Mouse (Mus musculus): Measurements from ENCODE around the gene Dnajc15.
"Not testable (repeated sequence)": the region's sequence is repeated elsewhere in the genome, so short reads cannot be mapped to it uniquely, and the experiment has no call there.

Gene Dnajc15

DNA sequence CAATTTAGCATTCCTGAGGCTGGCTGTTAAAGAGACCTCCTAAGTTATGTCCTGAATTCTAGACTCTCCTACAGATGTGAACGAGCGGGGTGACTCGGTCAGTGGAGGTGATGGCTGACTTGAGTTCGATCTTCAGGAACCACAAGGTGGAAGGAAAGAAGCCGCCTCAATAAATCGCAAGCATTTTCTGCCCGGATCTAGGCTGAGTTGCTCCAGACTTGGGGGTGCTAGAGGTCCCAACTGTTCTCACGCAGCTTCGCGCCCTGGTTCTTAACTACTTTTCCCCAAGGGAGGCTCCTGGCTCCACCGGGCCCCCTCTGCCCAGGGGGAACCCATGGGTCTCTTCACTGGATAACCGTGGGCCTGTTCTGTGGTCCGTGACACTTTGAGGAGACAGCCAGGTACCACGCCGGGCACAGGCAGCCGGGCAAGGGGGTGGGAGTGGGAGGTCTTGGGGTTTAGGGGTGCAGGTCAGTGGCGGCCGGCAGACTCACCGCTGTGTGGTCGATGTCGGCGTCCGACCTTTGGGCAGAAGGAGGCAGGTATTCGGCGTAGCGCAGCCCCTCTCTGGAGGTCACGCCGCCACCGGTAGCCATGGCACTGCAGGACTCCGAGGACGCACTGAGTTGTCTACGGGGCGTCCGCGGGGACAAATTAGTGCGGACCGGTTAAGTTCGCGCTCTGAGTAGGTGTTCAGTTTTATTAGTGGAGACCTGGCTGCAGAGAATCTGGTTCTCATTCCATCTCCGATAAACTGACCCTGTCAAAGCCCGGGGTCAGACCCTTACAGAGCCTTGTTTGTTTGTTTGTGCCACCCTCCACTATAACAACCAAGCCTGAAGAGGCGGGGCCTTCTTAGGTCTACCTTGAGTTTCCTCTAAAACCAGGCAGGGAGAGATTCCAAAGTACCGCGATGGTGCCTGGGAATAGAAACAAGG is at the start of gene Dnajc15:
Gene Dnajc15, minus strand, starts transcription at position 822 of the 938 bp plus-strand sequence.
- H3K36me3 ChIP-seq (ENCODE audit: control insufficient read depth, insufficient read depth, low read length, poor library complexity, severe bottlenecking): no peaks in the 10 kb centered on the region
- peak; percentile 91 for DNase-seq (ENCODE audit: low read depth, low spot score)
- no peaks in the 10 kb centered on the region for H3K27me3 ChIP-seq (ENCODE audit: control insufficient read depth, insufficient read depth, low read length, poor library complexity, severe bottlenecking)

DNA sequence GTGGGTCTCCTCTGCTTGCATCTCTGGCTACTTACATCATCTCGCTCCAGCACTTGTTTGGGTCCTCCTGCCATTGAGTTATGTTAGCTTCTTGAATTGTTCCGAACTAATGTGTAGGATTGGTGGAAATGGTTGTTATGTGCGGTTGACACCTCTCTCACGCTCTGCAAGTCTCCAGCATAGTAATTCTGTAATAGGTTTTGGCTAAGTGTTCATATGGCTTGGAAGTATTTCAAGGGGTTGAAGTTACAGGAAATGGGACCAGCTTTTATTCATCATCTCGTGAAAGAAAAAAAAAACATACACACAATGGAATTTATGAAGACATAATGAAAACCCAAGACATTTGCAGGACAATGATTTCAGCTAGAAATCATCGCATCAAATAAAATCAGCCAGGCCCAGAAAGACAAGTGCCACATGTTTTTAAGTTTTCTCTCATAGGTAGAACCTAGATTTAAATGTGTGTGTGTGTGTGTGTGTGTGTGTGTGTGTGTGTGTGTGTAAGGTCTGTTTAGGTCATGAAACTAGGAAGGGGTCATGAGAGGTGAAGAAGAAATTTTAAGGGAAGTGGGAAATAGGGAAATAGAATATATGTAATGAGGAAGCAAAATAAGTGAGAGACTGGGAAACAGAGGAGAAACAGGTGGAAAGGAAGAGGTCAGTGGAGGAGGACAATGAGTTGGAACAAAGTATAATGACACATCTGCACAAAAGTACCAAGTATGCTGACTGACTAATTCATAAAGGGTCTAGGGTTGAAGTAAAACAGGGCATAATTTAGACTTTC is 48.3 kb upstream of the Dnajc15 start:
- Histone ChIP-seq H3K27me3 (ENCODE audit: control insufficient read depth, insufficient read depth, low read length, poor library complexity, severe bottlenecking) (no peaks in the 10 kb centered on the region), H3K36me3 (ENCODE audit: control insufficient read depth, insufficient read depth, low read length, poor library complexity, severe bottlenecking) (0 out of 2 replicates have a peak, but pooled peaks cover 2% of the 10 kb centered on the region)
- no peak for DNase-seq (ENCODE audit: low read depth, low spot score)

DNA sequence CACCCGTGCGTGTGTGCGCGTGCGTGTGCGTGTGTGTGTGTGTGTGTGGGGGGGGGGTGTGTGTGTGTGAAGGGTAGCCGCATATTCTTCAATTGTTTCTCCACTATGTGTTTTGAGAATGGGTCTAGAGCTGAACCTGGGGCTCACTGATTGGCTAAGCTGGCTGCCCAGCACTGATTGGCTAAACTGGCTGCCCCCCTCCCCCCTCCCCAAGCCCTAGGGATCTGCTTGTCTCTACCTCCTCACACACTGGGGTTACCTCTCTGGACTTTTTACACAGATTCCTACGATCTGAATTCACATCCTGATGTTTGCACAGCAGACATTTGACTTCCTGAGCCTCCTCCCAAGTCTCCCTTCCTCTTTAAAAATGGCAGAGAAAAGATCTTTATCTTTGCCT is 46.7 kb upstream of the Dnajc15 start:
- H3K27me3 ChIP-seq (ENCODE audit: control insufficient read depth, insufficient read depth, low read length, poor library complexity, severe bottlenecking): no peaks in the 10 kb centered on the region
- H3K36me3 ChIP-seq (ENCODE audit: control insufficient read depth, insufficient read depth, low read length, poor library complexity, severe bottlenecking): 0 out of 2 replicates have a peak, but pooled peaks cover 2% of the 10 kb centered on the region
- no peak for DNase-seq (ENCODE audit: low read depth, low spot score)

DNA sequence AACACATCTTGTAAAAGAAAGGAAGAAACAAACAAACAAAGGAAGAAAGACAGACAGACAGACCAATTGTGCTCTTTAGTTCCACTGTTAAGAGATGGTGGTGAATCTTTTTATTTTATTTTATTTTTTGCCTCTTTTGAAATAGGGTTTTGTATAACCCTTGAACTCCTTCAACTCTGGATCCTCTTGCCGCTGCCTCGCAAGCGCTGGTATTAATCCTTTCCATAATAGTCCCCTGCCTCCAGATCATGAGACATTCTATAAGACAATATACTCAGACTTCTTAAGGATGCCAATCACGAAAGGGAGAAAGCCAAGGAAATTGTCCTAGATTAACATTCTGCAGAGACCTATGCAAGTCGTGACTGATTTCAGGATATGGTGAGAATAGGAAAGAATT is 40.9 kb upstream of the Dnajc15 start:
- Histone ChIP-seq H3K36me3 (ENCODE audit: control insufficient read depth, insufficient read depth, low read length, poor library complexity, severe bottlenecking) (no peaks in the 10 kb centered on the region), H3K27me3 (ENCODE audit: control insufficient read depth, insufficient read depth, low read length, poor library complexity, severe bottlenecking) (no peaks in the 10 kb centered on the region)
- DNase-seq (ENCODE audit: low read depth, low spot score): no peak

DNA sequence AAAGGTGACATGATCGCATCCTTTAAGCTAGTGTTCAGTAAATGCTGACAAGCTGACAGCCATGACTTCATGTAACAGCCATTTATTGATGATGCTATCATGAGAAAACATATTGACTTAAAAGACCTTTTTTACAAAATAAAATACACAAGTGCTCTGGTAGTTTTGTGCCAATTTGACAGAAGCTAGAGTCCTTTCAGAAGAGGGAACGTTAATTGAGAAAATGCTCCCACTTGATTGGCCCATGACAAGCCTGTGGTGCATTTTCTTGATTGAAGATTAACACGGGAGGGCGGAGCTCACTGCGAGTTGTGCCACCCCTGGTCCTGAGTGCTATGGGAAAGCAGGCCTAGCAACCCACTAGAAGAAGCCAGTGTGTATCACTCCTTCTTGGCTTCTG is 31.7 kb upstream of the Dnajc15 start:
- DNase-seq (ENCODE audit: low read depth, low spot score): no peak
- Histone ChIP-seq H3K27me3 (ENCODE audit: control insufficient read depth, insufficient read depth, low read length, poor library complexity, severe bottlenecking) (no peaks in the 10 kb centered on the region), H3K36me3 (ENCODE audit: control insufficient read depth, insufficient read depth, low read length, poor library complexity, severe bottlenecking) (no peaks in the 10 kb centered on the region)

DNA sequence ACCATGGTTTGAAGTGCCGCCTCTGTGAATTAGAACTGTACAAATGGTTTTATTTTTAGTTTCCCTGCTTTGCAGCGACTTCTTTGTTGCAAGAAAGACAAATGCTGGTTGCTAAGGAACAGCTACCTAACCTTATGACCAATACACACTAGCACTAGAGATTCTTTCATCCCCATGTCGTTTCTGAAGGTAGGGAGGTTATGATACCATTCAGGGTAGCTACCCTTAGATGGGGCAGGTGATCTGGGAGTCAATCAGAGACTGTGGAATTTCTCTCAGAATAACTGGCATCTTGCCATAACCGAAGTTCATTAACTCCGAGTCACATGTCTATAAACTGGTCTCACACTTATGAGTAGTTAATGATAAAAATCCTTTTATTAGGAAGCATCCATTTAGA is 30.5 kb upstream of the Dnajc15 start:
- Histone ChIP-seq H3K36me3 (ENCODE audit: control insufficient read depth, insufficient read depth, low read length, poor library complexity, severe bottlenecking) (no peaks in the 10 kb centered on the region), H3K27me3 (ENCODE audit: control insufficient read depth, insufficient read depth, low read length, poor library complexity, severe bottlenecking) (no peaks in the 10 kb centered on the region)
- DNase-seq (ENCODE audit: low read depth, low spot score): peak; percentile 25

DNA sequence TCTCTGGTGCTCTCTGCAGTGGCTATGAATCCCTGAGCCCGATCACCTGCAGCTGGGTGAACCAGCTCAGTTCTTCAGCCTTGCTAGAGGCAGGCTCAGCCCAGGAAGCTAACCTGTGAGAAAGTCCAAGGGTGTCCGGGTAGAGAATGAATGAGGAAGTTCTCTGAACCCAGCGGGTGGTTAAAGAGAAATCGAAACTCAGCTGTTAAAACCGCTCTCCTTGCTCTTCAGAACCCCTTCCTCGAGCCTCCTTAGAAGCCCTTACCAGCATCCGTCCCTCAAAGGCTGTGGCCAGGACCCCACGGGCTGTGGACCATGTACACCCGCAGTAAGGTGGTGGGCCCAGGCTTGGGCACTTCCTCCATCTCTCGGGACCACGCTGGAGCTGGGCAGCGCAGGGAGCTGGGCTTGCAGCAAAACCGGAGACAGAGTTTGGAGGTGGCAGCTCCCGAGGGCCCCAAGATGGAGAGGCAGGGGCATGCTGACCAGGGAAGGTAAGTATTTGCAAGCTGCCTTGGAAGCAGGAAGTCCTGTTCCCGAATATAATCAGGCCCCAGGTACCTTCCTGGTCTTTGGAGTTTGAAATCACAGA is 29.3 kb upstream of the Dnajc15 start, which contains the start of gene Epsti1:
Gene Epsti1, plus strand, starts transcription at position 69 of the 592 bp plus-strand sequence.
- Histone ChIP-seq H3K27me3 (ENCODE audit: control insufficient read depth, insufficient read depth, low read length, poor library complexity, severe bottlenecking) (no peaks in the 10 kb centered on the region), H3K36me3 (ENCODE audit: control insufficient read depth, insufficient read depth, low read length, poor library complexity, severe bottlenecking) (no peaks in the 10 kb centered on the region)
- DNase-seq (ENCODE audit: low read depth, low spot score): peak; percentile 76

DNA sequence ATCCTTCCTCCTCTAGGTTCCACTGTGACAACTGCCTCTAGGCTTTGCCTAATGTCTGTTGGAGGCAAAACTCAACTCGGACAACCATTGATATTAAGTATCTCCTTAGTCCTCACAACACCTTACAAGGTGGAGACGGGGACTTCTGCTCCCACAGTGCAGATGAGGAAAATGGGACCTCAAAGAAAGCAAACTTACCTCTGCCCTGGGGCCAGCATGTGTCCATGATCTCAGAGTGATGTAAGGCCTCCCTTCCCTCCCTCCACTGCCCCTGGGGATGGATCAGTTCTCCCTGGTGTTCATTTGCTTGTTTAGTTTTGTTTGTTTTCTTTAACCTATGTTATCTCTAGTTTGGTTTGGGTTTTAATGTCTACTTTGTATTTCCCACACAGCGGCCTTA is 27.6 kb upstream of the Dnajc15 start:
- no peak for DNase-seq (ENCODE audit: low read depth, low spot score)
- no peaks in the 10 kb centered on the region for H3K36me3 ChIP-seq (ENCODE audit: control insufficient read depth, insufficient read depth, low read length, poor library complexity, severe bottlenecking)
- no peaks in the 10 kb centered on the region for H3K27me3 ChIP-seq (ENCODE audit: control insufficient read depth, insufficient read depth, low read length, poor library complexity, severe bottlenecking)

DNA sequence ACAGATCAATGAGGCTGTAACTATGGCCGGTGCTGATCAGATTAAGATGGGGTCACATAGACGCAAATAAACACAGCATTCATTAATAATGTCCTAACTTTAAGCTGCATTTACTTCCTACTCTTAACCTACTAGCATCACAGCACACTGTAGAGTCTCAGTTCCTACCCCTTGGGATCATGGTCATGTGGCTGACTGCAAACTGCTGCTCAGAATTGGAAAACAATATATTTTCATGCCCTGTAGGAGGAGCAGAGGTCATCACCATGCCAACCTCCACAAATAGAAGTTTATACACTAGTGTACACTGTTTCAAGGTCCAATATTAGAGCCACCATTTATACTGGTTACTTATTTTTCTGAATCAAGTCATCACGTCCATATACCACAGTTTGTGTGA is 21.0 kb upstream of the Dnajc15 start:
- H3K36me3 ChIP-seq (ENCODE audit: control insufficient read depth, insufficient read depth, low read length, poor library complexity, severe bottlenecking): no peaks in the 10 kb centered on the region
- H3K27me3 ChIP-seq (ENCODE audit: control insufficient read depth, insufficient read depth, low read length, poor library complexity, severe bottlenecking): no peaks in the 10 kb centered on the region

DNA sequence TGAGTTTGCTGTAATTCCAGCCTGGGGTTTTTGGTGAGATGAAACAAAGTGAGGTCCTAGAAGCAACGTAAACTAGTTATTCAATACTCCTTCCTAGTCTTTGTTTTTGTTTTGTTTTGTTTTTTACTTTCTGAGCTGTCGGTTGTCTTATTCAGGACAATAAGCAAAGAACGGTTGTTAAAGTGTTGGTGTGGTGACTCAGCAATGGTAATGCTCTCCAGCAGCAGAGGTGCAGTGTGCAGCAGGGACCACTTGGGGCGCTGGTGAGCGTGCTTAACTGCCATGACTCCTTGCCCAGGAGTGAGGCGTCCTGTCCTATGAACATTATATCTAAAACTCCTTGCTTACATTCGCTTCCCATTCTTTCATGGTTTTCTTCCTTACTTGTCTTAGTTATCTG is 15.0 kb upstream of the Dnajc15 start:
- Histone ChIP-seq H3K36me3 (ENCODE audit: control insufficient read depth, insufficient read depth, low read length, poor library complexity, severe bottlenecking) (no peaks in the 10 kb centered on the region), H3K27me3 (ENCODE audit: control insufficient read depth, insufficient read depth, low read length, poor library complexity, severe bottlenecking) (no peaks in the 10 kb centered on the region)
- no peak for DNase-seq (ENCODE audit: low read depth, low spot score)

More for the DNA sequence above, 21.0 kb upstream of the Dnajc15 start:
- DNase-seq (ENCODE audit: low read depth, low spot score): no peak

DNA sequence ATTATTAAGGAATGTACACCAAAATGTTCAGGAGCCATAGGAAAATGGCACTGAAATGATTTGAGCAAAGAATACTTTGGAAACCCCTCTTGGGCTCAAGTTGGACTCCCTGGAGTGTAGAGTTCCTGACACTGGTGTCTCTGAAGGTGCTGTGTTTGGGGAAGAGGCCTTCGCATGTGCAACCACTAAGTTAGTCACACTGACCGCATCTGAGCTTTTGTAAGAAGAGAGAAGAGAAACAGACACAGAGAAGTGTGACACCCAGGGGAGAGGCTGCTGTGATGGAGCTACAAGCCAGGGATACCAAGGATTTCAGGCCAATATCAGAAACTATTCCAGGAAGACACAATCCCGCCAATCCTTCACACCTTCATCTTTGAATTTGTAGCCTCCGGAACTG is 12.0 kb upstream of the Dnajc15 start:
- no peaks in the 10 kb centered on the region for H3K36me3 ChIP-seq (ENCODE audit: control insufficient read depth, insufficient read depth, low read length, poor library complexity, severe bottlenecking)
- H3K27me3 ChIP-seq (ENCODE audit: control insufficient read depth, insufficient read depth, low read length, poor library complexity, severe bottlenecking): no peaks in the 10 kb centered on the region
- no peak for DNase-seq (ENCODE audit: low read depth, low spot score)

DNA sequence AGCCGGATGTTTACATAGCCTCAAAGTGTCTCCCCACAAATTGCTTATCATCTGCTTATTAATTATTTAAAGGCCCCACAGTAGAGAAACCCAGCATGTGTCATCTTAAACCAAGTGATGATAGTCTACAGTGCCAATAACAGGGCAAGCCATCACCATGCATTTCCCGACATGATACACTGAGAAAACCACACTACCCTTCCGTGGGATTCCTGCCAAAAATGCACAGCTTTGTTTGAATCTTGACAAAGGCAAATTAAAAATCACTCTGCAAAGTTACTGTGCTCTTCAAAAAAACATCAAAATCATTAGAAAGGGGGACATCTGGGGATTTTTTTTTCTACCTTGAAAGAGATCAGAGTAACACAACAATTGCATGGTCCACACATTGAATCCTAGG is 11.5 kb upstream of the Dnajc15 start:
- no peaks in the 10 kb centered on the region for H3K27me3 ChIP-seq (ENCODE audit: control insufficient read depth, insufficient read depth, low read length, poor library complexity, severe bottlenecking)
- no peak for DNase-seq (ENCODE audit: low read depth, low spot score)
- H3K36me3 ChIP-seq (ENCODE audit: control insufficient read depth, insufficient read depth, low read length, poor library complexity, severe bottlenecking): no peaks in the 10 kb centered on the region

DNA sequence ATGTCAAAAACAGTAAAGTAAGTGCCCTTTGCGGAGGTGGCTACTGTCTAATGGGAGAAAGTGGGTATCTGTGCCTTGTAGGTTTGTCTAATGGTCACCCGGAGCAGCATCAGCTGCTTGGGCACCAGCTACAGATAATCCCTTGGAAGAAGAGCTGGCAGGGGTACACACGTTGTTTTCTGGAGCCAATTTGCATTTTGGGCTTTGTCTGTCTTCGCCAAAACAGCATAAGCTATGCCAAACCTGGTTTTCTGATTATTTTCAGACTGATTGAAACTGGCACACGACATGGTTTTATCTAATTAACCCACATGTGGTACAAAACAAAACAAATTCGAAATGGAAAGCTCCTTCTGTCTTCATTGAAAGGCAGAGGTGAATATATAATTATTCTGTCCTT is 7.7 kb upstream of the Dnajc15 start:
- H3K27me3 ChIP-seq (ENCODE audit: control insufficient read depth, insufficient read depth, low read length, poor library complexity, severe bottlenecking): no peaks in the 10 kb centered on the region
- DNase-seq (ENCODE audit: low read depth, low spot score): no peak
- H3K36me3 ChIP-seq (ENCODE audit: control insufficient read depth, insufficient read depth, low read length, poor library complexity, severe bottlenecking): no peaks in the 10 kb centered on the region

DNA sequence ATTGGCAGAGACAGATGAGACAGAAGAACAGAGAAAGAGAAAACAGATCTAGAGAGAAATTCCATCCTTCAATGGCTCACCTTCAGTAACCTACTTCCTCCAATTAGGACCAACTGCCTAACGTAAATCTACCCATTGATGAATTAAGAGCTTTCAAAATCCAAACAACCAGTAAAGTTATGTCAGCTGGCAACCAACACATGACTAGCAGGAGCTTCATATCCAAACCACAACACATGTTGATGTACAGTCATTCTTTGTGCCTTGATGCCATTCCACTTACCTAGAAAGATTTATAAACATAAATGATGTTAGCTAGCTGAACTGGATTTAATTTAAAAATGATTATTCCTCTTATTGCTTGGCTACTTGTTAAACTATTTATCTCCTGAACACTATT is 7.1 kb upstream of the Dnajc15 start:
- Histone ChIP-seq H3K36me3 (ENCODE audit: control insufficient read depth, insufficient read depth, low read length, poor library complexity, severe bottlenecking) (no peaks in the 10 kb centered on the region), H3K27me3 (ENCODE audit: control insufficient read depth, insufficient read depth, low read length, poor library complexity, severe bottlenecking) (no peaks in the 10 kb centered on the region)
- DNase-seq (ENCODE audit: low read depth, low spot score): no peak

DNA sequence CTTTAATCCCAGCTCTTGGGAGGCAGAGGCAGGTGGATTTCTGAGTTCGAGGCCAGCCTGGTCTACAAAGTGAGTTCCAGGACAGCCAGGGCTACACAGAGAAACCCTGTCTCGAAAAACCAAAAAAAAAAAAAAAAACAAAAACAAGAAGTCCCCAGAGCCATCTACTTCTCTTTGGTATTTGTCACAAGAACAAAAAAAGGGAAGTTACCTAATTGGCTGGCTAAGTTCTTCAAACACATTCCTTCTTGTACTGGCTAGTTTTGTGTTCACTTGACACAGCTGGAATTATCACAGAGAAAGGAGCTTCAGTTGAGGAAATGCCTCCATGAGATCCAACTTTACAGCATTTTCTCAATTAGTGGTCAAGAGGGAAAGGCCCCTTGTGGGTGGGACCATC is 3.0 kb upstream of the Dnajc15 start:
- H3K27me3 ChIP-seq (ENCODE audit: control insufficient read depth, insufficient read depth, low read length, poor library complexity, severe bottlenecking); H3K36me3 ChIP-seq (ENCODE audit: control insufficient read depth, insufficient read depth, low read length, poor library complexity, severe bottlenecking): not testable (repeated sequence)
- peak; percentile 74 for DNase-seq (ENCODE audit: low read depth, low spot score)

Measured in splenic B cell, adult 2 months (primary cell).